Mouse (Mus musculus): Measurements from ENCODE around the gene Pax7. TPM values are rescaled to one million over a fixed set of nuclear protein-coding genes. Genes with fewer than 3 reads are reported as not detected.

The Pax7 gene
- polyA plus RNA-seq, 1 experiment from 2014 or later = 0.43 TPM

- under 1% methylated on average over 22 of the region's 22 CpGs for WGBS
- Histone ChIP-seq H3K36me3 (replicated peaks) (no peaks in the 10 kb centered on the region), H3K27ac (peak overlapping the region; percentile 31; the same call in 1 of the 2 replicates), H3K4me2 (peak overlapping the region; percentile 51), H3K9me3 (no peaks in the 10 kb centered on the region), H3K4me1 (peaks cover 89% of the 10 kb centered on the region), H3K9ac (peak overlapping the region; percentile 36; the same call in 1 of the 2 replicates), H3K4me3 (replicated peaks) (peak overlapping the region; percentile 31), H3K27me3 (peaks cover 100% of the 10 kb centered on the region)
- ATAC-seq (ENCODE audit: low FRiP score) = no peak
Observed at GRCm38 (mm10) chr4:139821071-139821470, 12.3 kb downstream of the Pax7 start.

DNA sequence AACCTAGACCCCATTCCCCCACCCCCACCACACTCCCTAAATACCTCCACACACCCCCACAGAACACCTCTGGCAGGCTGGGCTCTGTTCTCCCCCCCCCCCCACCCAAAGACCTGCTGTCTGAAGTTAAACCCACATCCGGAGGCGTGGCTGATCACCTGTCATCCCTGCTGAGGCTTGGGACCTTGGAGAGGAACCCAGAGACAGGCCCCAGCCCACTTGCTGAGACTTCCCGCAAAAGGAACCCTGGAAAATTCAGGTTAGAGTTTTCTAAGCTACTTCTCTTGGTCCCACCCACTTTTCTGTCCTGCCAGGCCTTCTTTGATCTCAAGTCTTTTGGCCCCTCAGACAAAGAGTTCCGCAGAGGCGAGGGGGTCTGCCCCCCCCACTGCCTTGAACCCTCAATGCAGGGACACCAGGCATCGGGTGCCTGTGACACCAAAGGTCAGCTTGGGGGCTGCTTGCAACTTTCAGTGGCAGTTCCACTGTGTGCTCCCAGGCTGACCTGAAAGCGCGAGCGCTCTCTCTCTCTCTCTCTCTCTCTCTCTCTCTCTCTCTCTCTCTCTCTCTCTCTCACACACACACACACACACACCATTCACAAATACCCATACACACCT, 13.8 kb downstream of the Pax7 start:
- Histone ChIP-seq H3K4me1 (peaks cover 78% of the 10 kb centered on the region), H3K4me2 (no peak overlapping the region), H3K9ac (no peak overlapping the region), H3K27ac (no peak overlapping the region), H3K4me3 (replicated peaks) (no peak overlapping the region), H3K9me3 (no peaks in the 10 kb centered on the region), H3K36me3 (replicated peaks) (no peaks in the 10 kb centered on the region), H3K27me3 (peaks cover 100% of the 10 kb centered on the region)
- ATAC-seq (ENCODE audit: low FRiP score) = no peak
- WGBS = 6% methylated on average over 9 of the region's 9 CpGs

- H3K27ac ChIP-seq = no peak overlapping the region
- H3K9me3 ChIP-seq = no peaks in the 10 kb centered on the region
- H3K36me3 ChIP-seq (replicated peaks) = no peaks in the 10 kb centered on the region
- no peak overlapping the region for H3K4me2 ChIP-seq
- peaks cover 71% of the 10 kb centered on the region for H3K4me1 ChIP-seq
- H3K27me3 ChIP-seq = peaks cover 100% of the 10 kb centered on the region
- peak; percentile 37; the same call in 1 of the 2 replicates for ATAC-seq (ENCODE audit: low FRiP score)
- 1% methylated on average over 7 of the region's 7 CpGs for WGBS
- H3K4me3 ChIP-seq (replicated peaks) = no peak overlapping the region
- H3K9ac ChIP-seq = no peak overlapping the region
Observed at GRCm38 (mm10) chr4:139818163-139818562, 15.2 kb downstream of the Pax7 start.

DNA sequence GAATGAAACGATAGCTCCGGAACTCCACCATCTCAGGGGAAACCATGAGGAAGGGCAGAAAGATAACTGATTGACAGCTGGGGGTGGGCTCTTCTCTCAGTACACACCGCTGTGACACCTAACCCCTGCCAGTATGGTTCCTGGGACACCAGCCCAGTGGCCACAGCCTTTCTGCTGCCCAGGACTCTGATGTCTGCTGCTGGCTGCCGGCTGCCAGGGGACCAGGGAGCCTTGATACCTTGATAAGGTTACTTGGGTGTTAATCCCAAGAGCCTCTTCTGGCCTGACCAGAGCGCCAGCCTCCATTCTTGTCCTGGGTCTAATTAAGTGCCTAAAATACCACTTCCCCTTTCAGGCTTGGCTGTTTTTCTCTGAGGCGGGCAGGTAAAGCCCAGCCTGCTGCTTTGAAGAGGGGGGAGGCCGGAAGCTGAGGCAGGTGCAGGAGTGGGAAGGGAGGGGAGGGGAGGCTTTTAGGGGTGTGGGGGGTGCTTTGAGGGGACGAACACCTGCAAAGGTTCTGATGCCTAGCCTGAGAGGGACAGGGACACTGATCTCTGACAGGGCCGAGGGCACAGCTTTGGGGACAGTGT, 19.9 kb downstream of the Pax7 start:
- Histone ChIP-seq H3K36me3 (replicated peaks) (no peaks in the 10 kb centered on the region), H3K27ac (no peak overlapping the region), H3K27me3 (peaks cover 100% of the 10 kb centered on the region), H3K9ac (no peak overlapping the region), H3K9me3 (no peaks in the 10 kb centered on the region), H3K4me2 (no peak overlapping the region), H3K4me1 (peaks cover 72% of the 10 kb centered on the region), H3K4me3 (replicated peaks) (no peak overlapping the region)
- WGBS = 11% methylated on average over 9 of the region's 9 CpGs
- ATAC-seq (ENCODE audit: low FRiP score) = no peak

- H3K9ac ChIP-seq = no peak overlapping the region
- peaks cover 89% of the 10 kb centered on the region for H3K27me3 ChIP-seq
- no peak overlapping the region for H3K4me3 ChIP-seq (replicated peaks)
- no peaks in the 10 kb centered on the region for H3K9me3 ChIP-seq
- no peaks in the 10 kb centered on the region for H3K36me3 ChIP-seq (replicated peaks)
- no peak overlapping the region for H3K4me2 ChIP-seq
- WGBS = 40% methylated on average over 4 of the region's 4 CpGs
- no peak overlapping the region for H3K27ac ChIP-seq
- H3K4me1 ChIP-seq = peaks cover 71% of the 10 kb centered on the region
- ATAC-seq (ENCODE audit: low FRiP score) = no peak
Observed at GRCm38 (mm10) chr4:139811901-139812300, 21.4 kb downstream of the Pax7 start.

DNA sequence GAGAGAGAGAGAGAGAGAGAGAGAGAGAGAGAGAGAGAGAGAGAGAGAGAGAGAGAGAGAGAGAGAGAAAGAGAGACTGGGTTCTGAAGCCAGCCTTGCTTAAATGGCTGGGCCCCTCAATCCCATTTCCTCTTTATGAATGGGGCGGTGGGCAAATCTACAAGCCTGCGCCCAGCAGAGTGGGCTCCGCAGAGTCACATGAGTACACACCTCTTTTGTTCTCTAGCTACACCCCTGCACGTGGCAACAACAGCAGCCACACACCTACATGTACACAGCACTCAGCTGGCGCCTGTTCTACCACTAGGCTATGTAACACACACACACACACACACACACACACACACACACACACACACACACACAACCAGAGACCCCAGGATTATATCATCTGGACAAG, 21.9 kb downstream of the Pax7 start:
- no peak overlapping the region; the same call in 1 of the 2 replicates for H3K9ac ChIP-seq
- ATAC-seq (ENCODE audit: low FRiP score) = no peak
- no peaks in the 10 kb centered on the region for H3K9me3 ChIP-seq
- peaks cover 75% of the 10 kb centered on the region for H3K4me1 ChIP-seq
- H3K4me2 ChIP-seq = peak overlapping the region; percentile 39
- peaks cover 89% of the 10 kb centered on the region for H3K27me3 ChIP-seq
- H3K4me3 ChIP-seq (replicated peaks) = no peak overlapping the region
- no peak overlapping the region for H3K27ac ChIP-seq
- 5% methylated on average over 5 of the region's 5 CpGs for WGBS
- no peaks in the 10 kb centered on the region for H3K36me3 ChIP-seq (replicated peaks)

DNA sequence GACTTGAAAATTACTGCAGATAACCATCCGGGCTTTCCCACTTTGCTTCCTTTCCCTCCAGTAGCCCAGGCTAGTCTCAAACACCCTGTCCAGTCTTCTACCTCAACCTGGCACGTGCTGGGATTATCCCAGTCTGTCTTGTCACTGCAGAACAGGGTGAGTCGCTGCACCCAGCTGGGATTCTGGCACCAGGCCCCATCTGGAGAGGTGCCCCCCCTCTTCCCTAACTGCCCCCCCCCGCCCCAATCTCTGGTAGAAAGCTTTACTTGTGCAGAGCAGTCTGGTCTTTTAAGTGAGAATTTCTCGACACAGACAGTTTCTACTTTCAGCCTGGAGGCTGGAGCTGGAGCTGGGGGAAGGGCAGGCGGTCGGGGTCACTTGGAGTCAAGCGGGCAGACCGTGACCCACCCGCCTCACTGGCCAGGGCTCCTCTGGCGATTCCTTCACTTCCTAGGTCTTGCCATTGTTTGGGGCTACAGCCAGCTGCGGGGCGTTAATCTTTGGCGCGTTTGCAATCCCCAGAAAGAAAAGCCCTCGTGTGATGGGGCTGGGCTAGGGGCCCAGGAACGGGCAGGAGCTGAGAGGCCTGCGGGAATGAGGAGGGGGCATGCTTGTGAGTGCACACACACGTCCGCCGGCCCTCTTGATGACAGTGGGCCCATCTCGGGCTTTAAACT, 22.4 kb downstream of the Pax7 start:
- no peaks in the 10 kb centered on the region for H3K36me3 ChIP-seq (replicated peaks)
- peak overlapping the region; percentile 39 for H3K4me2 ChIP-seq
- H3K9ac ChIP-seq = peak overlapping the region; percentile 33; the same call in 1 of the 2 replicates
- peaks cover 75% of the 10 kb centered on the region for H3K4me1 ChIP-seq
- WGBS = 1% methylated on average over 22 of the region's 22 CpGs
- ATAC-seq (ENCODE audit: low FRiP score) = no peak
- no peak overlapping the region; the same call in 1 of the 2 replicates for H3K27ac ChIP-seq
- H3K9me3 ChIP-seq = no peaks in the 10 kb centered on the region
- 0 out of 2 replicates have a peak overlapping the region, but pooled peaks have one; percentile 13 for H3K4me3 ChIP-seq (replicated peaks)
- peaks cover 89% of the 10 kb centered on the region for H3K27me3 ChIP-seq

DNA sequence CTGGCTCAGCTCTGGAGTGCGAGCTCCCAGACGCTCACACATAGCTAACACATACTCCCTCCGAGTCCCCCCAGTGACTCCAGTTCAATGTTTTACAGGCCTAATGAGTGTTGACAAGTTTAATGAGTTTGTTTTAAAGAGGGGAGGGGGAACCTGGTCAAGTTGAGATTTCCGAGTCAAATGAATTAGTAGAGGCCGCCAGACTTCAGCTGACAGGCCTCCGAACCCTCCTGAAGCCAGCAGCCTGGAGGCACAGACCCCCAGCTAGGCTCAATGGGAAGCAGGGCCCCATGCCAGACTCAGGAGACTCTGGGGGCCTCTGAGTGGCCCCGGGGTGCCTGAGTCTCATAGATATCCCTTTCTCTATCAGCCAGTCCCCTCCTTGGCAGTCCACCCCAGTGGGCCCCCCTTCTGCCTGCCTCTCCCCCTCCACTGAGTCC, 23.9 kb downstream of the Pax7 start:
- Histone ChIP-seq H3K27me3 (peaks cover 89% of the 10 kb centered on the region), H3K9ac (no peak overlapping the region), H3K4me2 (no peak overlapping the region), H3K4me3 (replicated peaks) (no peak overlapping the region), H3K4me1 (peaks cover 82% of the 10 kb centered on the region), H3K36me3 (replicated peaks) (no peaks in the 10 kb centered on the region), H3K9me3 (no peaks in the 10 kb centered on the region), H3K27ac (0 out of 2 replicates have a peak overlapping the region, but pooled peaks have one; percentile 25)
- WGBS = 9% methylated on average over 7 of the region's 7 CpGs
- 0 out of 2 replicates have a peak, but pooled peaks have one; percentile 16 for ATAC-seq (ENCODE audit: low FRiP score)

- 5% methylated on average over 10 of the region's 10 CpGs for WGBS
Observed at GRCm38 (mm10) chr4:139807820-139808219, 25.5 kb downstream of the Pax7 start.

GRCm38 (mm10) chr4:139807191-139807808, 26.0 kb downstream of the Pax7 start:
- H3K9me3 ChIP-seq = no peaks in the 10 kb centered on the region
- ATAC-seq (ENCODE audit: low FRiP score) = peak; percentile 83
- H3K27me3 ChIP-seq = peaks cover 86% of the 10 kb centered on the region
- H3K4me1 ChIP-seq = peaks cover 77% of the 10 kb centered on the region
- no peak overlapping the region for H3K9ac ChIP-seq
- H3K36me3 ChIP-seq (replicated peaks) = no peaks in the 10 kb centered on the region
- peak overlapping the region; percentile 37 for H3K4me2 ChIP-seq
- no peak overlapping the region for H3K4me3 ChIP-seq (replicated peaks)
- H3K27ac ChIP-seq = peak overlapping the region; percentile 77
- WGBS = under 1% methylated on average over 14 of the region's 14 CpGs

More at GRCm38 (mm10) chr4:139807820-139808219, 25.5 kb downstream of the Pax7 start:
- H3K27me3 ChIP-seq = peaks cover 86% of the 10 kb centered on the region
- H3K4me3 ChIP-seq (replicated peaks) = no peak overlapping the region
- H3K9me3 ChIP-seq = no peaks in the 10 kb centered on the region
- peak overlapping the region; percentile 77 for H3K27ac ChIP-seq
- H3K4me1 ChIP-seq = peaks cover 79% of the 10 kb centered on the region
- peak; percentile 10; the same call in 1 of the 2 replicates for ATAC-seq (ENCODE audit: low FRiP score)
- H3K36me3 ChIP-seq (replicated peaks) = no peaks in the 10 kb centered on the region
- peak overlapping the region; percentile 13; the same call in 1 of the 2 replicates for H3K4me2 ChIP-seq
- H3K9ac ChIP-seq = no peak overlapping the region

DNA sequence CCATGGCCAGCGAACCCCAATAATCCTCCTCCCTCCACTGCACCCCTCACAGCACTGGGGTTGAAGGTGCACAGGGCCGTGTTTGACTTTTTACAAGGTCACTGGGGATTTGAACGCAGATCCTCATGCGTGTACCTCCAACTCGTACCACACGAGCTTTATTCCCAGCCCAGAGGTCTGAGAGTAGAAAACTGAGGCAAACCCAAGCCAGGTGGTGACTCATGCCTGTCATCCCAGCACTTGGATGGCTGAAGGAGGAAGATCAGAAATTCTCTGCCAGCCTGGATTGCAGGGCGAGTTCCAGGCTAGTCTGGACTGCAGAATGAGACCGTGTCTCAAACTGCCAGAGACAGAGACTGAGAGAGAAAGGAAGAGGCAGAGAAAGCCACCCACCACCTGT, 28.4 kb downstream of the Pax7 start:
- no peaks in the 10 kb centered on the region for H3K9me3 ChIP-seq
- no peak overlapping the region for H3K4me2 ChIP-seq
- WGBS = 82% methylated on average over 8 of the region's 8 CpGs
- H3K27ac ChIP-seq = no peak overlapping the region
- H3K4me3 ChIP-seq (replicated peaks) = no peak overlapping the region
- ATAC-seq (ENCODE audit: low FRiP score) = no peak
- H3K36me3 ChIP-seq (replicated peaks) = no peaks in the 10 kb centered on the region
- no peak overlapping the region for H3K9ac ChIP-seq
- peaks cover 86% of the 10 kb centered on the region for H3K27me3 ChIP-seq
- peaks cover 63% of the 10 kb centered on the region for H3K4me1 ChIP-seq

- no peak overlapping the region for H3K9ac ChIP-seq
- H3K4me3 ChIP-seq (replicated peaks) = no peak overlapping the region
- H3K36me3 ChIP-seq (replicated peaks) = no peaks in the 10 kb centered on the region
- peaks cover 86% of the 10 kb centered on the region for H3K27me3 ChIP-seq
- no peak overlapping the region for H3K27ac ChIP-seq
- H3K4me1 ChIP-seq = peaks cover 54% of the 10 kb centered on the region
- no peaks in the 10 kb centered on the region for H3K9me3 ChIP-seq
- ATAC-seq (ENCODE audit: low FRiP score) = no peak
- WGBS = 37% methylated on average over 2 of the region's 2 CpGs
- H3K4me2 ChIP-seq = no peak overlapping the region
Observed at GRCm38 (mm10) chr4:139803981-139804380, 29.3 kb downstream of the Pax7 start.

All from forebrain, embryonic 12.5 days (tissue).